Mouse (Mus musculus) bone marrow, adult 2 months (tissue): ENCODE measurements around the gene Cnn2. TPM values are rescaled to one million over a fixed set of nuclear protein-coding genes. Genes with fewer than 3 reads are reported as not detected.

Source experiments
- H3K27ac ChIP-seq: fragments of 200-500 bp; 2 replicates; pipeline ENCODE4 v1.5.1; 2012; ENCODE audit warnings: low read depth, mild to moderate bottlenecking, control low read depth, inconsistent platforms, low read length; ENCODE audit not compliant: control insufficient read depth, poor library complexity, insufficient read depth
- H3K4me1 ChIP-seq: fragments of 200-500 bp; 2 replicates; pipeline ENCODE4 v1.6.1; 2011; ENCODE audit warnings: low read length; ENCODE audit not compliant: control insufficient read depth, insufficient read depth
- H3K4me3 ChIP-seq: fragments of 200-500 bp; replicated peaks from 2 replicates; pipeline ENCODE3; 2011; ENCODE audit warnings: mild to moderate bottlenecking, low read depth, low read length, control low read depth; ENCODE audit not compliant: control insufficient read depth
- CTCF ChIP-seq: fragments of 200-500 bp; IDR thresholded peaks from 2 replicates; pipeline ENCODE4 v1.5.1; 2011; ENCODE audit warnings: low read length, control low read depth; ENCODE audit not compliant: control insufficient read depth, insufficient read depth
- POLR2A ChIP-seq: fragments of 200-500 bp; IDR thresholded peaks from 2 replicates; pipeline ENCODE4 v1.6.1; 2011; ENCODE audit warnings: low read depth, mild to moderate bottlenecking, control low read depth, low read length, borderline replicate concordance; ENCODE audit not compliant: control insufficient read depth
- WGBS: fragments of 180-500 bp; shearing (Covaris S2); methylation state at CpG from one replicate; pipeline ENCODE4 v1.1.7; 2018; 5-methylcytosine and 5-hydroxymethylcytosine counted together
- polyA plus RNA-seq: library from polyadenylated mRNA; stranded (reverse); fragments of >200 nt; gene quantifications from 2 replicates; pipeline ENCODE4 v1.2.4, GENCODE M21; 2011; ENCODE audit warnings: low replicate concordance; ENCODE audit not compliant: missing spikeins, insufficient read depth, insufficient read length

Gene Cnn2
- polyA plus RNA-seq, 1 experiment, result 92.4 TPM

DNA sequence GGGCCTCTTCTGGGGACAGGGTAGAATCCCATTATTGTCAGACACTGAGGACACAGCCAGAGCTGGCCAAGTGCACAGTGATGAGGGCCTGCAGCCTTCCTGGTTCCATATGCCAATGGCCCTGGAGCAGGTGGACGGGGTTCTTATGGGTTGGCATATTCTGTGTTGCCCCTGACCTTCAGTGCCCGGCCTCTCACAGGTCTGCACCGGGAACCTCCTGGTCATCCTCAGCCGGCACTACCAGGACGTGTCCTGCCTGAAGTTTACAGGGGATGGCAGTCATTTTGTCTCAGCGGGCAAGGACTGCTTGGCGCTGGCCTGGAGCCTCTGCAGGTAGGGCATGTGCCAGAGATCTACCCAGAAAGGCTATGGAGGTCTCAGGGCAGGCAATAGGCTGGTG, 23.7 kb upstream of the Cnn2 start:
- Histone ChIP-seq H3K4me1 (peaks cover 2% of the 10 kb centered on the region), H3K27ac (no peak overlapping the region), H3K4me3 (no peak overlapping the region)
- no peak for TF ChIP-seq POLR2A
- TF ChIP-seq CTCF, result no peak
- 87% methylated on average over 7 of the region's 7 CpGs for WGBS

DNA sequence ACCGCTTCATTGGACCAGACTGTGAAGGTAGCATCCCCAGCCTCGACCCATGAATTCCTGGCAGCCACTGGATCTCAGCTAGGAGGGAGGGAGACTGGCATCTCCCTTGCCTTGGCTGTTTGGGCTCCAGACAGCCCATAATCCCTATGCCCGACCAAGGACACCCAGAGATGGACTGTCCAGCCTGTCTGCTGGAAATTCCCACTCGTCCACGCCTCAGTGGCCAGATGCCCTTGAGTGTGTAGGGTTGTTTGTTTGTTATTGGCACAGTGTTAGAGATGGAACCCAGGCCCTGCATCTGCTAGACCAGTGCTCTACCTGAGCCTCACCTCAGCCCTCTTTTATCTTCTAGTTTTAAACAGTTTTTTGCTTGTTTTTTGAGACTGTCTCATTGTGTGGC, 23.1 kb upstream of the Cnn2 start:
- no peak overlapping the region for H3K4me3 ChIP-seq
- WGBS, result 91% methylated on average over 5 of the region's 5 CpGs
- TF ChIP-seq CTCF (no peak), POLR2A (no peak)
- H3K4me1 ChIP-seq, result peaks cover 2% of the 10 kb centered on the region
- H3K27ac ChIP-seq, result no peak overlapping the region

DNA sequence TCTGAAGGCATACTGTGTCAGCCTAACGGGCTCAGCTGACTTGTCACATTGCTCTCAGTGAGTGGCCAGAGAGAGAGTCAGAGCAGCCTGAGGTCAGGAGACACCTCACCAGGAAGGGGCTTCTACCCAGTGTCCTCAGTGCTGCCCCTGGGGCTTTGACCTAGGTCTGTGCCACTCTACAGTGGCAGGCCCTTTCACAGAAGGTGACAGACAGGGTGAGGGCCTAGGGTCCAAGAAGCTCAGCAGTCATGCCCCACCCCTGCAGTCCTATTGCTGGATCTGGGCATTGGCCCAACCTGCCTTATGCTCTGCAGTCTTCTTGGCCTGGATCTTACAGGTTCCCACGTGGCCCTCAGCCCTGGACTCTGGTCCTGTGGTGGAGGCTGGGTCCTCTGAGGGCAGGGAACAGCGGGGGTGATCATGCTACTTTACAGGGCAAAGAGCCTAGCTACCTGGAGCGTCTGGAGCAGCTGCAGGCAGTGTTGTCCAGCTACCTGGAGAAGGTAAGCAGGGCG, 21.4 kb upstream of the Cnn2 start:
- Histone ChIP-seq H3K4me1 (no peaks in the 10 kb centered on the region), H3K27ac (no peak overlapping the region), H3K4me3 (no peak overlapping the region)
- TF ChIP-seq CTCF, result no peak
- TF ChIP-seq POLR2A, result no peak
- 83% methylated on average over 5 of the region's 5 CpGs for WGBS

DNA sequence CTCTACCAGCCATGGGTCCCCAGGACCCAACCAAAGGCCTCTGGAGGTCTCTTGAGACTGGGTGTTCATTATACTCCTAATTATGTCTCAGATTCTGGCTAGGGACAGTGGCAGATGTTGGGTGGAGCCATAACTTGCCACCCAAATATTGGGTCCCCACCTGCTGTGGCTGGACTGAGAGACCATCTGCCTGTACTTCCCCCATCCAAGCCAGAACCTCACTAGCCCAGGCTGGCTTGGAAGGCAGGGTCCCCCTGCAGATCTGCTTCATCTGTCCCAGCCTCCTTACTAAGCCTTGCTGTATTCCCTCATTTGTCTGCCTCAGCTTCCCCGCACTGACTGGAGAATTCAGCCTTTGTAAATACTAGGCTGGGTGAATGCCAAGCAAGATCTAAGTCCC, 20.2 kb upstream of the Cnn2 start:
- TF ChIP-seq CTCF (no peak), POLR2A (no peak)
- WGBS, result 91% methylated on average over 1 of the region's 1 CpGs
- no peak overlapping the region for H3K27ac ChIP-seq
- H3K4me3 ChIP-seq, result no peak overlapping the region
- no peaks in the 10 kb centered on the region for H3K4me1 ChIP-seq

DNA sequence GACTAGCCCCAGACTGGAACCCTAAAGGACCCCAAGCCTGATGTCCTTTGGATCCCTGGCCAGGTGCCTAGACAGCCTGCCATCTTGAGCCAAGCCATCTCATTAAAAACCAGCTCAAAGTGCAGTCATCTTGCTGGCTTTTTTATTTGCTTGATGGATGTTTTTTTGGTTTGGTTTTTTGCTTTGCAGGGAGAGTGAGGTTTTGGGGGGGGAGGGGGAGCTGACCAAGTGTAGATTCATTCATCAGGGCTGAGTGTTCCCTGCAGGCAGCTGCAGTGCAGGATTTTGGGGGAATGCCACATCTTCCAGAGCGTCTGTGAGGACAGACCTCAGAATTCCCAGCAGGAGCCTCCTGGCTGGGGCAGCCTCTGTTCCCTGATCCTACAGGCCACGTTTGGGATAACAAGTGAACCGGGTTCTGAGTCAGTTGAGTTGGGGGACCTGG, 19.2 kb upstream of the Cnn2 start:
- Histone ChIP-seq H3K4me3 (no peak overlapping the region), H3K4me1 (no peaks in the 10 kb centered on the region), H3K27ac (no peak overlapping the region)
- TF ChIP-seq CTCF (no peak), POLR2A (no peak)
- 67% methylated on average over 3 of the region's 3 CpGs for WGBS

DNA sequence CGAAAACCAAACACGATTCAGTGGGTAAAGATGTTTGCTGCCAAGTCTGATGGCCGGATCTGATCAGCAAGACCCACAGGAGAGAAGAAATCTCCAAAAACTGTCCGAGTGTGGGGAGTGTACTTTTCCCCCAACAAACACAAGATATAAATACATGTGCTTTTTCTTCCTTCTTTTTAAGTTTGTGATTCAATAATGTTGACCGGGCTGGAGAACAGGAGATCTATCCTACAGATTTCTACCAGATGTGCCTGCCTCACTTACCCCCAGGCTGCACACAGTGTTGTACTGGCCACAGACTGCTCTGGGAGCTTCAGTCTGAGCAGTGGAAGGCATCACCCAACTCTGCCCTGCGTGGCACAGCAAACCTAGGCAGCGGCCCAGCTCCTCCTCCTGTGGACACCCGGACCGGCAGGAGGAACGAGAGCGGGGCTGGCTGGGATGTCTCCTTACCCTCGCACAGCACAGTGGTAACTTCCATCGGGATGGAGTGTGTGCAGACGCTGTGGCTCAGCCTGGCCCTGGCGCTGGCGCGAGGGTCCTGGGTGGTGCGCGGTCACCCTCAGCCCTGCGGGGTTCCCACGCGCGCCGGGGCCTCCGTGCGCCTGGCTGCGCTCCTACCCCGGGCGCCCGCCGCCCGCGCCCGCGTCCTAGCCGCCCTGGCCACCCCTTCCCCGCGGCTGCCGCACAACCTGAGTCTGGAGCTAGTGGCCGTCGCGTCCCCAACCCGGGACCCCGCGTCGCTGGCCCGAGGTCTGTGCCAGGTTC, 17.8 kb upstream of the Cnn2 start, which contains the start of gene Grin3b:
Gene Grin3b, plus strand, starts transcription at position 301 of the 768 bp plus-strand sequence.
- Histone ChIP-seq H3K4me1 (no peaks in the 10 kb centered on the region), H3K4me3 (no peak within 1 kb of the TSS), H3K27ac (no peak within 1 kb of the TSS)
- WGBS, result 5% methylated on average over 47 of the region's 47 CpGs
- TF ChIP-seq POLR2A (no peak), CTCF (no peak)

DNA sequence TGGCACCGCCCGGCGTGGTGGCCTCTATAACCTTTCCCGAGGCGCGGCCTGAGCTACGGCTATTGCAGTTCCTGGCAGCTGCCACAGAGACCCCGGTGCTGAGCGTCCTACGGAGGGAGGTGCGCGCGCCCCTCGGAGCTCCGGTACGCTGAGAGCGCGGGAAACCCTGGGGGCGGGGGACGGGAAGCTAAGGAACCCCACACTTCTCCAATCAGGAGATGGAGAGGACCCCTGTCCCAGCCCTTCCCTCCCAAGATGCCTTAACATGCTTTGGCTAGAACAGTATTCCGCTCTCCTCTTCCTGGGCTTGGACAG, 17.2 kb upstream of the Cnn2 start:
- no peak overlapping the region for H3K27ac ChIP-seq
- TF ChIP-seq POLR2A, result no peak
- no peak for TF ChIP-seq CTCF
- H3K4me3 ChIP-seq, result no peak overlapping the region
- WGBS, result 9% methylated on average over 21 of the region's 21 CpGs
- H3K4me1 ChIP-seq, result no peaks in the 10 kb centered on the region

DNA sequence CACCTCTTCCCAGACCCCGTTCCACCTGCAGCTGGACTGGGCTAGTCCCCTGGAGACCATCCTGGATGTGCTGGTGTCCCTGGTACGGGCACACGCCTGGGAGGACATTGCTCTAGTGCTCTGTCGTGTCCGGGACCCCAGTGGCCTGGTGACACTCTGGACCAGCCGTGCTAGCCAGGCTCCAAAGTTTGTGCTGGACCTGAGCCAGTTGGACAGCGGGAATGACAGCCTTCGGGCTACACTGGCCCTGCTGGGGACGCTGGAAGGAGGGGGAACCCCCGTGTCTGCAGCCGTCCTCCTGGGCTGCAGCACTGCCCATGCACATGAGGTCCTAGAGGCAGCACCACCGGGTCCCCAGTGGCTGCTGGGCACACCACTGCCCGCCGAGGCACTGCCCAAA, 15.6 kb upstream of the Cnn2 start:
- no peak overlapping the region for H3K4me3 ChIP-seq
- TF ChIP-seq POLR2A (no peak; the same call in 1 of the 2 replicates), CTCF (no peak)
- no peak overlapping the region for H3K27ac ChIP-seq
- WGBS, result 68% methylated on average over 14 of the region's 14 CpGs
- no peaks in the 10 kb centered on the region for H3K4me1 ChIP-seq

DNA sequence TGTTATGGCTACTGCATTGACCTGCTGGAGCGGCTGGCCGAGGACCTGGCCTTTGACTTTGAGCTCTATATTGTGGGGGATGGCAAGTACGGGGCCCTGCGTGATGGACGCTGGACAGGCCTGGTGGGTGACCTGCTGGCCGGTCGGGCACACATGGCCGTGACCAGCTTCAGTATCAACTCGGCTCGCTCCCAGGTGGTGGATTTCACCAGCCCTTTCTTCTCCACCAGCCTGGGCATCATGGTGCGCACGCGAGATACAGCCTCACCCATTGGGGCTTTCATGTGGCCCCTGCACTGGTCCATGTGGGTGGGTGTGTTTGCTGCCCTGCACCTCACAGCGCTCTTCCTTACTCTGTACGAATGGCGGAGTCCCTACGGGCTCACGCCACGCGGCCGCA, 14.3 kb upstream of the Cnn2 start:
- TF ChIP-seq CTCF, result no peak
- no peak for TF ChIP-seq POLR2A
- H3K27ac ChIP-seq, result no peak overlapping the region
- WGBS, result 92% methylated on average over 21 of the region's 21 CpGs
- no peak overlapping the region for H3K4me3 ChIP-seq
- H3K4me1 ChIP-seq, result no peaks in the 10 kb centered on the region
